Mouse (Mus musculus): ENCODE results near the gene Tbc1d2. TPM values are rescaled to one million over a fixed set of nuclear protein-coding genes. Genes with fewer than 3 reads are reported as not detected.
"Not testable (repeated sequence)": the region's sequence is repeated elsewhere in the genome, so short reads cannot be mapped to it uniquely, and the experiment has no call there.

Tbc1d2 gene
- polyA plus RNA-seq, 1 experiment: 1.0 TPM

DNA sequence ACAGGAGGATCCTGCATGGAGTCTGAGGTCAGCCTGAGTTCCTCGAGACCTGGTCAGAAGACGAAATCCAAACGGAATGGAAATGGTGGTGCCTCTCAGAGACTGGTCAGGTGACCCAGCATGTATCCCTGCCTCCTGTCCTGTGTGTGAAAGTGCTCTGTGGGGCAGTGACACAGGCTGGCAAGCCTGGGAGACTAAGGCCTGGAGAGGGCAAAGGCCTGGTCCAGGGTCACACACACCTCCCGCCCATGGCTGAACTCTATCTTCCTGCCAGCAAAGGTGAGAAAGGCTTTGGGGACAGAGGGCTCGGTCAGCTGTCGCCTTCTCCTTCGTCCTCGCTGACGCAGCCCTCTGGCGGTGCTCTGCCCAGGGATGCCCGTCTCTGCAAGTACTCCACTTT, 44.6 kb downstream of the Tbc1d2 start:
- TF ChIP-seq CTCF (IDR thresholded peaks at IDR 0.05; ENCODE audit: extremely low read depth, insufficient read depth, insufficient read length, insufficient replicate concordance) (no peak), POLR2A (IDR thresholded peaks at IDR 0.05; ENCODE audit: low read depth, low read length) (no peak)
- DNase-seq (ENCODE audit: low read depth in 1 of 2, low spot score in 2 of 2): no peak
- WGBS: 93% methylated on average over 11 of the region's 11 CpGs
- no peak overlapping the region for H3K27ac ChIP-seq (ENCODE audit: insufficient read depth, low read length)
- no peaks in the 10 kb centered on the region for H3K36me3 ChIP-seq (ENCODE audit: control insufficient read depth, insufficient read depth, low read length)
- H3K4me1 ChIP-seq (ENCODE audit: control insufficient read depth, insufficient read depth, insufficient read length): no peaks in the 10 kb centered on the region; the same call in 1 of the 2 replicates
- H3K4me3 ChIP-seq (ENCODE audit: extremely low read depth, insufficient read depth, insufficient read length): no peak overlapping the region
- peaks cover 2% of the 10 kb centered on the region; the same call in 1 of the 2 replicates for H3K27me3 ChIP-seq (ENCODE audit: control insufficient read depth, insufficient read depth, low read length)

- Histone ChIP-seq H3K4me1 (ENCODE audit: control insufficient read depth, insufficient read depth, insufficient read length) (peaks cover 15% of the 10 kb centered on the region; the same call in 1 of the 2 replicates), H3K27me3 (ENCODE audit: control insufficient read depth, insufficient read depth, low read length) (peaks cover 2% of the 10 kb centered on the region; the same call in 1 of the 2 replicates), H3K27ac (ENCODE audit: insufficient read depth, low read length) (no peak overlapping the region), H3K36me3 (ENCODE audit: control insufficient read depth, insufficient read depth, low read length) (no peaks in the 10 kb centered on the region), H3K4me3 (ENCODE audit: extremely low read depth, insufficient read depth, insufficient read length) (no peak overlapping the region)
- no peak for TF ChIP-seq CTCF (IDR thresholded peaks at IDR 0.05; ENCODE audit: extremely low read depth, insufficient read depth, insufficient read length, insufficient replicate concordance)
- no peak for TF ChIP-seq POLR2A (IDR thresholded peaks at IDR 0.05; ENCODE audit: low read depth, low read length)
- no peak for DNase-seq (ENCODE audit: low read depth in 1 of 2, low spot score in 2 of 2)
- 46% methylated on average over 7 of the region's 7 CpGs for WGBS
Measured at GRCm38 (mm10) chr4:46602704-46603103, 47.3 kb downstream of the Tbc1d2 start.

DNA sequence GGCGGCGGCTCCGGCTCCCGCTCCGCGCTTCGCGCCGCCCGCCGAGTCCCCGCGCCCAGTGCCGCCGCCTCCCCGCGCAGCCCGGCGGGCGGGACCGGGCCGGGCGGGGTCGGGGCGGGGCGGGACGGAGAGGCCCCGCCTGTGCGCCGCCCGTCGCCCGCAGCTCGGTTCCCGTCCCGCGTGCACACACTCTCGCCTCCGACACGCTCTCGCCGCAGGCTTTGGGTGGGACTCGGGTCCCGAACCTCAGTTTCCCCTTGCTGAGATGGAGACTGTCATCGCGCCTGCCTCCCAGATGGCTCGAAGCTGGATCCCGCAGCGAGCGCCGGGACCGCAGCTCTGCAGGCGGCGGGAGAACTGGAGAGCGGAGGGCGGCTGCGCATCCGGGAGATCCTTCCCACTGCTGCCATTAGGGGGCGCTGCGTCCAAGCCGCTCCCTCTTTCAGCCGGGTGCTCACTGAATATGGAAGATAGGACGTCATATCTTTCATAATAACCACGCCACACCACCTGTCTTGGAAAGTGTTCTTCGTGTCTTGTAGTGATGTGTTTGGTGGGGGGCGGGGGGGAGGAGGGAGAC, 48.1 kb downstream of the Tbc1d2 start, which contains the start of gene Coro2a:
Gene Coro2a (minus strand): TSS at position 359 of the 580 bp plus-strand sequence.
- Histone ChIP-seq H3K4me1 (ENCODE audit: control insufficient read depth, insufficient read depth, insufficient read length) (peaks cover 17% of the 10 kb centered on the region; the same call in 1 of the 2 replicates), H3K36me3 (ENCODE audit: control insufficient read depth, insufficient read depth, low read length) (no peaks in the 10 kb centered on the region), H3K27me3 (ENCODE audit: control insufficient read depth, insufficient read depth, low read length) (peaks cover 2% of the 10 kb centered on the region; the same call in 1 of the 2 replicates), H3K27ac (ENCODE audit: insufficient read depth, low read length) (peak within 1 kb of the TSS; percentile 73), H3K4me3 (ENCODE audit: extremely low read depth, insufficient read depth, insufficient read length) (peak within 1 kb of the TSS; percentile 98)
- peak; percentile 79 to 83 for DNase-seq (ENCODE audit: low read depth in 1 of 2, low spot score in 2 of 2)
- WGBS: under 1% methylated on average over 63 of the region's 66 CpGs
- peak; percentile 92 for TF ChIP-seq CTCF (IDR thresholded peaks at IDR 0.05; ENCODE audit: extremely low read depth, insufficient read depth, insufficient read length, insufficient replicate concordance)
- TF ChIP-seq POLR2A (IDR thresholded peaks at IDR 0.05; ENCODE audit: low read depth, low read length): no peak; the same call in 1 of the 2 replicates

DNA sequence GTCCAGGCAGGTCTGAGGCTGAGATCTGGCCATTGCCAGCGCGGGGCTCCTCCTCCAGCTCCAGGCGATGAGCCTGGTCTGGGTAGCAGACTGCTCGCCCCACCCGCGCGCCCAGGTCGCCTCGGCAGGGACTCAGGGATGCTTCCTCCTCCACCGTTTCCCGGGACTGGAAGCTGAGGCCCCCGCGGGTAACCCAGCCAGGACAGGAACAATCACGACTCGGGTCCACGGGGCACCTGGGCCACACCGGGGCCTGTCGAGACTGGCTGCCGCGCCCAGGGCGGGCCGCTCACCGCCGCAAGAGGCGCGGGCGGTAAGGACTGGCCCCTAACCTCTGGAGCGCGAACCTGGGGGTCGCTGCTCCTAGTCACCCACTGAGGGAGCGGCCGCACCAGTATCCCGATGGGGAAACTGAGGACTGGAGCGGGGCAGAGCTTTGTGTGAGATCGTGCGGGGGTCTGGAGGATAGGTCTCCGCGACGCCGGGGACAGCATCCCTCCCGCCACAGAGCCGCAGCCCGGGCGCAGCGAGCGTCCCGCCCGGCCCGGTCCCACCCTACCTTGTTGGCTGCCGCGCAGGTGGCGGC, 48.7 kb downstream of the Tbc1d2 start:
- H3K4me3 ChIP-seq (ENCODE audit: extremely low read depth, insufficient read depth, insufficient read length): peak overlapping the region; percentile 98
- H3K27ac ChIP-seq (ENCODE audit: insufficient read depth, low read length): peak overlapping the region; percentile 70
- DNase-seq (ENCODE audit: low read depth in 1 of 2, low spot score in 2 of 2): peak in 1 of 2 experiments; percentile 25
- H3K36me3 ChIP-seq (ENCODE audit: control insufficient read depth, insufficient read depth, low read length): no peaks in the 10 kb centered on the region
- WGBS: under 1% methylated on average over 52 of the region's 52 CpGs
- no peak for TF ChIP-seq CTCF (IDR thresholded peaks at IDR 0.05; ENCODE audit: extremely low read depth, insufficient read depth, insufficient read length, insufficient replicate concordance)
- TF ChIP-seq POLR2A (IDR thresholded peaks at IDR 0.05; ENCODE audit: low read depth, low read length): no peak
- peaks cover 2% of the 10 kb centered on the region; the same call in 1 of the 2 replicates for H3K27me3 ChIP-seq (ENCODE audit: control insufficient read depth, insufficient read depth, low read length)
- H3K4me1 ChIP-seq (ENCODE audit: control insufficient read depth, insufficient read depth, insufficient read length): peaks cover 20% of the 10 kb centered on the region; the same call in 1 of the 2 replicates

- H3K4me1 ChIP-seq (ENCODE audit: control insufficient read depth, insufficient read depth, insufficient read length): peaks cover 25% of the 10 kb centered on the region; the same call in 1 of the 2 replicates
- peaks cover 2% of the 10 kb centered on the region; the same call in 1 of the 2 replicates for H3K27me3 ChIP-seq (ENCODE audit: control insufficient read depth, insufficient read depth, low read length)
- no peak for TF ChIP-seq POLR2A (IDR thresholded peaks at IDR 0.05; ENCODE audit: low read depth, low read length)
- no peak for TF ChIP-seq CTCF (IDR thresholded peaks at IDR 0.05; ENCODE audit: extremely low read depth, insufficient read depth, insufficient read length, insufficient replicate concordance)
- peak overlapping the region; percentile 70 for H3K27ac ChIP-seq (ENCODE audit: insufficient read depth, low read length)
- H3K4me3 ChIP-seq (ENCODE audit: extremely low read depth, insufficient read depth, insufficient read length): peak overlapping the region; percentile 98
- DNase-seq (ENCODE audit: low read depth in 1 of 2, low spot score in 2 of 2): no peak
- no peaks in the 10 kb centered on the region for H3K36me3 ChIP-seq (ENCODE audit: control insufficient read depth, insufficient read depth, low read length)
- 18% methylated on average over 20 of the region's 20 CpGs for WGBS
Measured at GRCm38 (mm10) chr4:46600473-46601257, 49.3 kb downstream of the Tbc1d2 start.

DNA sequence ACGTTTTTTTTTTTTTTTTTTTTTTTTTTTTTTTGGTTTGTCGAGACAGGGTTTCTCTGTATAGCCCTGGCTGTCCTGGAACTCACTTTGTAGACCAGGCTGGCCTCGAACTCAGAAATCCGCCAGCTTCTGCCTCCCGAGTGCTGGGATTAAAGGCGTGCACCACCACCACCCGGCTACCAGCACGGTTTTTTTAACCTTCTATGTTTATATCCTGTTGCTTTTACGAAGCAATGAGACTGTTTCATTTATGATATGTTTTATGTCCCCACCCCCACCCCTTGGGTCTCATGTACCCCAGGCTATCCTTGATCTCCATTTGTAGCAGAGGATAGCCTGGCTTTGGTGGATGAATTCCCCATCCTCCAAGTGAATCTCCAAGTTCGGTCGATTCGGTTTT, 50.4 kb downstream of the Tbc1d2 start:
- WGBS: 45% methylated on average over 12 of the region's 12 CpGs
- Histone ChIP-seq H3K4me1 (ENCODE audit: control insufficient read depth, insufficient read depth, insufficient read length) (peaks cover 25% of the 10 kb centered on the region; the same call in 1 of the 2 replicates), H3K4me3 (ENCODE audit: extremely low read depth, insufficient read depth, insufficient read length) (peak overlapping the region; percentile 1; the same call in 1 of the 2 replicates)
- not testable (repeated sequence) for H3K36me3 ChIP-seq (ENCODE audit: control insufficient read depth, insufficient read depth, low read length); DNase-seq (ENCODE audit: low read depth in 1 of 2, low spot score in 2 of 2); H3K27ac ChIP-seq (ENCODE audit: insufficient read depth, low read length); H3K27me3 ChIP-seq (ENCODE audit: control insufficient read depth, insufficient read depth, low read length)

Data from spleen, adult 2 months (tissue).